Mouse (Mus musculus) left cerebral cortex, postnatal 10 days (tissue): ENCODE measurements around the gene Fgd6. TPM values are rescaled to one million over a fixed set of nuclear protein-coding genes. Genes with fewer than 3 reads are reported as not detected.

ENCODE experiments used
- DNase-seq, 2 experiments: peaks; one replicate each; pipeline ENCODE4 v3.0.0; 2021 to 2022; ENCODE audit warnings: low spot score in 2 of 2, mixed read lengths in 1 of 2; ENCODE audit errors: extremely low spot score in 1 of 2
- intact Hi-C: fragments of 180-260 bp; cut with DNase I; formaldehyde crosslinking; loops from one replicate; pipeline ENCODE4 v1.15.1; 2025
- total RNA-seq, 2 experiments: library from RNA; stranded (reverse); gene quantifications; 2 replicates each; pipeline ENCODE4 v1.2.3; 2021

Fgd6 gene
- total RNA-seq, 2 experiments from 2014 or later = 5.7 to 6.4 TPM

GRCm38 (mm10) chr10:94153841-94154240, 118.0 kb downstream of the Fgd6 start:
- DNase-seq = no peak
- intact Hi-C loops = no loop called here

- intact Hi-C loops = no loop called here
- no peak for DNase-seq
These were observed 123.2 kb downstream of the Fgd6 start for GRCm38 (mm10) chr10:94158962-94159361.

- intact Hi-C loops = no loop called here
- DNase-seq = no peak
These were observed 123.6 kb downstream of the Fgd6 start for GRCm38 (mm10) chr10:94159406-94159805.

GRCm38 (mm10) chr10:94161051-94161765, 125.4 kb downstream of the Fgd6 start:
- no peak for DNase-seq
- intact Hi-C loops = no loop called here

- no peak for DNase-seq
- intact Hi-C loops = no loop called here
These were observed 126.2 kb downstream of the Fgd6 start for GRCm38 (mm10) chr10:94162031-94162430.

DNA sequence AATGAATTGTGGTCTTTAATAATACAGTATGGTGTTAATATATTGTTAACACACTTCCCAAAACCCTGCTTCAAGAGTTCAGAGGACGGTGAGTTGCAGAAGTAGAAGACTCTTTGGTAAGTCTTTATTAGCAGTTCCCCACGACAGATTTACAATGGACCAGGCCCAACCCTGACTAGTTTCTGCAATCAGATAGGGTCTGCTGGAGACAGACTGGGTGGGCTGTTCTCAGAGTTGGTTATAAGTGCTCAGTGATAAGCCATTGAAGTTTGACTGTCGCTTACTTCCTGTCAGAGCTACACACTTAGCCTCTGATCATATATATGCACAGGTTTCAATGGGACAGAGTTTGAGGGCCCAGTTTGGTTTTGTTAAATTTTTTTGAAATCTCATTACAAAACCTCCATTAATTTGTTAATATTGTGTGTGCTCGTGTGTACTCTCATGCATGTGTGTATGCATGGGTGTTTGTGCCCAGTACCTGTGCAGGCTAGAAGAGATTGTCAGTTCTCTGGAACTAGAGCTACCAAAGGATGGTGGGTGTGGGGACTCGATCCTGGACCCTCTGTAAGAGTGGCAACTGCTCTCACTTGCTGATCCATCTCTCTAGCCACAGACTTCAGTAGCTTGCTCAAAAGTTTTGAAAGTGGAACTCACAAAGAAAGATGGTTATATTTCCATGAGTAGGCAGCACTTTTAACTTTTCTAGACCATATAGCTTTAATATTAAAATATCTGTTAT, 128.5 kb downstream of the Fgd6 start:
- no peak for DNase-seq
- intact Hi-C loops = no loop called here

DNA sequence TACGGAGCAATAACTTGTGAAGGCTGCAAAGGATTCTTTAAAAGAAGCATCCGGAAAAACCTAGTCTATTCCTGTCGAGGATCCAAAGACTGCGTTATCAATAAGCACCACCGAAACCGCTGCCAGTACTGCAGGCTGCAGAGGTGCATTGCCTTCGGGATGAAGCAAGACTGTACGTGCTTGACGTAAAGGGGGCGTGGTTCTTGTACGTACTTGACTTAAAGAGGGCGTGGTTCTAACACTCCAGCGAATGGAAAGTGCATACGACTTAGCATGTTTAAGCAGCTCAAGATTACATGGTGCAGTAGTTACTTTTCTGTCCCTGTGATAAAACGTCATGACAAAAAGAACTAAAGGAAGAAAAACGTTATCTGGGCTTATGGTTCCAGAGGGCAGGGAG, 129.6 kb downstream of the Fgd6 start:
- intact Hi-C loops = no loop called here
- no peak for DNase-seq

DNA sequence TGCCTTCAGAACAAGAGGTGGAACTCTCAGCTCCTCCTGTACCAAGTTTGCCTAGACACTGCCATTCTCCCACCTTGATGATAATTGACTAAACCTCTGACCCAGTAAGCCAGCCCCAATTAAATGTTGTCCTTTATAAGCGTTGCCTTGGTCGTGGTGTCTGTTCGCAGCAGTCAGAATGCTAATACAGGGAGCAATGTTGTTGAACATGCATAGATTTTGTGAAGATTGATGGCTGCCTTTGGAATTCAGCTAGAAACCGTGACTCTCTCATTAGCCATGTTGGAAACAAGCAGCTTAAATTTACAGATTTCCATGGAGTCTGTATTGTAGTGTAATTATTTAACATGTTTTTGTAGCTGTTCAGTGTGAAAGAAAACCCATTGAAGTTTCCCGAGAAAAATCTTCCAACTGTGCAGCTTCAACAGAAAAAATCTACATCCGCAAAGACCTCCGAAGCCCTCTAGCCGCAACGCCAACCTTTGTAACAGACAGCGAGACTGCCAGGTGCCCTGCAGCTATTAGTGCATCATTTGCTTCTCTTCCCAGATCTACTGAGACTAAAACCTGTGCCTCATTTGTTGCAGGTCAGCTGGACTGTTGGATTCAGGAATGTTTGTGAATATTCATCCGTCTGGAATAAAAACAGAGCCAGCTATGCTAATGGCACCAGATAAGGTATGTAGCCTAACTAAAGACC, 131.4 kb downstream of the Fgd6 start:
- no peak for DNase-seq
- intact Hi-C loops = no loop called here

DNA sequence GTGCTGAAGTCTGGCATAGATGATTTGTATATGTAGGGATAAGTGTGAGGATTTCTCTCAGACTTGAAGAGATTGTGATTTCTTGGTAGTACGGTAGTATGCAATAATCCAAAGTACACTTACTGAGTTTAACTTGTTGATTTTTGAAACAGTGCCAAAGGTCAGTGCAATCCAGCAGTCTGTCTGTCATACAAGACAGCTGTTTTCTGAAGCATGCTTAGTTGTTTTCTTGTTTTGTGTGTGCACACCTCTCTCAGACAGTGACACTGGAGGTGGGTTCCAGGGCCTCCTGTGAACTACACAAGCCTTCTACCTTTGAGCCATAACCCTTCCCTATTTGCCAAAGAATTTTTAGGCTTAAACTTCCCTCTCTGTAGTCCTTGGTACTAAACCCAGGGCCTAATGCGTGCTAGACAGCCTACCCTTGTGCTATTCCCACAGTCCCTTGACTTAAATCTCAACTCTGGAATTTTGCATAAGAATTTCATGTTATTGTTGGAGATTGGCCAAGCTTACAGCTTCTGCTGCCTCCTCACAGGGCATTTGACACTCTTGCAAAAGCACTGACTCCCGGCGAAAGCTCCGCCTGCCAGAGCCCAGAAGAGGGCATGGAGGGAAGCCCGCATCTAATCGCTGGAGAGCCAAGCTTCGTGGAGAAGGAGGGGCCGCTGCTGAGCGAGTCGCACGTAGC, 135.8 kb downstream of the Fgd6 start:
- intact Hi-C loops = no loop called here
- no peak for DNase-seq

DNA sequence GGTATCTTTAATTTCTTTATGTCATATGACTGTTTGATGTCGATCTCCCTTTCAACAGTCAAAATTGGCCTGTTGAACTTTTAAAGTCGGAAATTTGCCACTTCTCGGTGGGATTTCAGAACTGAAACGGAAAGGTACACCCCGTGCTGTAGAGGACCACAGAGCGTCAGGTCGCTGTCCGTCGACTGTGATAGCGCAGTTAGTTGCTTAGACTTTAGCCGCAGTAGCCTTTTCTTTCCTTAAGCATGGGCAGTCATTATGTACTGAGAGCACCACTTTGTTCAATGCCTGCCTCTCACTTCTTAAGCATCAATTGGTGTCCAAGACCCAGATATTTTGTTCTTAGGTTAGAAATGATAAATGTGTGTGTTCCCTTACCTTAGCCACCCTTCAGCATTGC, 136.3 kb downstream of the Fgd6 start:
- intact Hi-C loops = no loop called here
- no peak for DNase-seq

DNA sequence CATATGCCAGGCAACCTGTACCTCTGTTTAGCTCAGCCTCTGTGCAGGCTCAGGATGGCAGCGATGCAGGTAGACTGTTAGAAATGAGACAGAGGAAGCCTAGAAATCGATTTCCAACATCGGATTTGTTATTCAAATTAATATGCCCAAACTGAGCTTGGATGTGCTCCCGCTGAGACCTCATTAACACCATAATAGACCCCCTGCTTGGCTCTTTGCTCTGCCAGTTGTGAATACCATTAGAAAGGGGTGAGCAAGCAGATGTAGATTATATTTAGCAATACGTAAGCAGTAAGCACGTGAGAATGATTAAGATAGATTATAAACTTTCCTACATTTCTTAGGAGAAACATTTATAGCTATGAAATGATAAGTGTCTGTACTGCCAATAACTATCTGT, 136.9 kb downstream of the Fgd6 start:
- no peak for DNase-seq
- intact Hi-C loops = no loop called here

DNA sequence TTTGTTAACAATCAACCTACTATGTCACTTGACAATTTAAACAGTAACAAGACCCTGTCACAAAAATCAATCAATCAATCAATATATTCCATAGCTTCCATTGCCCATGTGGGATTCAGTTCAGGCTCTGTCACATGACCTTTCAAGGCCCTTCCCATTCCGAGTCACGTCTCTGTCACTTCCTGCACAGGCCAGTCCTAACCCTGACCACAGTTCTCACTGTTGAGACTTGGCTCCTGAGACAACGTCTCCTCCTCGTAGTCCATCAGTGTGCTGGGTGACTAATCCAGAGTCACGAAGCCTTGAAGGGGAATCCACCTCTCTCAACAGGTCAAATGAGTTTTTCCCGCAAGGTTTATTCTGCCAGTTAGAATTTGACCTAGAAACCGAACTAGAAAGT, 138.9 kb downstream of the Fgd6 start:
- intact Hi-C loops = no loop called here
- no peak for DNase-seq

- intact Hi-C loops = no loop called here
- no peak for DNase-seq
These were observed 147.4 kb downstream of the Fgd6 start for GRCm38 (mm10) chr10:94183199-94183598.

Other genes with a start within 250 kb of the Fgd6 start
- gene Usp44, start 204.4 kb upstream of the Fgd6 start, total RNA-seq = not detected
- gene Metap2, start 138.9 kb upstream of the Fgd6 start, total RNA-seq = 100 to 1,000 TPM; 132 TPM
- gene Vezt, start 184 bp upstream of the Fgd6 start, total RNA-seq = 100 to 1,000 TPM; 107 to 110 TPM
- 1 to 10 TPM; 7.8 to 8.1 TPM for gene Nr2c1, start 112.0 kb downstream of the Fgd6 start, total RNA-seq
- gene Ndufa12, start 162.7 kb downstream of the Fgd6 start, total RNA-seq = 100 to 1,000 TPM; 212 to 228 TPM